Mouse (Mus musculus) lung, postnatal 0 days (tissue): ENCODE measurements around the gene Ankrd49. TPM values are rescaled to one million over a fixed set of nuclear protein-coding genes. Genes with fewer than 3 reads are reported as not detected.
A peak's percentile ranks its signal among the peaks of the same experiment; 100 is the strongest.

ENCODE experiments used
- ATAC-seq: fragments of 200-750 bp; cut with Nextera tagmentation; 2 replicates; pipeline ENCODE4 v1.8.0; 2017; ENCODE audit warnings: moderate library complexity
- DNase-seq: peaks from one replicate; pipeline ENCODE4 v3.0.0-alpha.2; 2016; ENCODE audit warnings: low spot score
- H3K27ac ChIP-seq: fragments of 300-500 bp; sonication (generic); 2 replicates; pipeline ENCODE4 v1.5.1; 2014; ENCODE audit warnings: antibody characterized with exemption, mild to moderate bottlenecking, low read length, mixed read lengths
- H3K27me3 ChIP-seq: fragments of 300-500 bp; sonication (generic); replicated peaks from 2 replicates; pipeline ENCODE4 v1.6.1; 2014; ENCODE audit warnings: low read length, mixed read lengths; ENCODE audit not compliant: insufficient read depth
- H3K36me3 ChIP-seq: fragments of 300-500 bp; sonication (generic); 2 replicates; pipeline ENCODE4 v1.6.1; 2014; ENCODE audit warnings: low read length, mixed read lengths; ENCODE audit not compliant: insufficient read depth
- H3K4me1 ChIP-seq: fragments of 300-500 bp; sonication (generic); 2 replicates; pipeline ENCODE4 v1.6.1; 2014; ENCODE audit warnings: antibody characterized with exemption, low read depth, low read length, mixed read lengths; ENCODE audit not compliant: insufficient read depth
- H3K4me2 ChIP-seq: fragments of 300-500 bp; sonication (generic); replicated peaks from 2 replicates; pipeline ENCODE4 v1.6.1; 2014; ENCODE audit warnings: low read depth, mild to moderate bottlenecking, low read length, moderate library complexity, mixed read lengths
- H3K4me3 ChIP-seq: fragments of 300-500 bp; sonication (generic); 2 replicates; pipeline ENCODE4 v1.5.1; 2014; ENCODE audit warnings: low read depth, low read length
- H3K9ac ChIP-seq: fragments of 300-500 bp; sonication (generic); replicated peaks from 2 replicates; pipeline ENCODE4 v1.6.1; 2014; ENCODE audit warnings: low read depth, mild to moderate bottlenecking
- H3K9me3 ChIP-seq: fragments of 300-500 bp; sonication (generic); 2 replicates; pipeline ENCODE4 v1.6.1; 2016; ENCODE audit warnings: low read length, mixed read lengths
- CTCF ChIP-seq: IDR thresholded peaks from 2 replicates; pipeline ENCODE4 v1.5.1; 2016; ENCODE audit warnings: antibody characterized with exemption, mild to moderate bottlenecking
- EP300 ChIP-seq: IDR thresholded peaks from 2 replicates; pipeline ENCODE4 v1.6.1; 2016; ENCODE audit warnings: antibody characterized with exemption, mild to moderate bottlenecking, control low read depth
- whole genome bisulfite sequencing: fragments of 180-500 bp; shearing (Covaris S2); extraction: QIAGEN DNeasy Blood & Tissue Kit; methylation state at CpG from one replicate; pipeline ENCODE4 v1.1.7; 2014; 5-methylcytosine and 5-hydroxymethylcytosine counted together
- polyA plus RNA-seq: library from polyadenylated mRNA; unstranded; fragments of >200 nt; fragmentation: Nextera tagmentation; extraction: Ambion mirVana; gene quantifications from 2 replicates; pipeline ENCODE4 v1.2.1, GENCODE M21; 2015

Gene Ankrd49
- polyA plus RNA-seq, 1 experiment from 2014 or later, result 19.7 TPM

DNA sequence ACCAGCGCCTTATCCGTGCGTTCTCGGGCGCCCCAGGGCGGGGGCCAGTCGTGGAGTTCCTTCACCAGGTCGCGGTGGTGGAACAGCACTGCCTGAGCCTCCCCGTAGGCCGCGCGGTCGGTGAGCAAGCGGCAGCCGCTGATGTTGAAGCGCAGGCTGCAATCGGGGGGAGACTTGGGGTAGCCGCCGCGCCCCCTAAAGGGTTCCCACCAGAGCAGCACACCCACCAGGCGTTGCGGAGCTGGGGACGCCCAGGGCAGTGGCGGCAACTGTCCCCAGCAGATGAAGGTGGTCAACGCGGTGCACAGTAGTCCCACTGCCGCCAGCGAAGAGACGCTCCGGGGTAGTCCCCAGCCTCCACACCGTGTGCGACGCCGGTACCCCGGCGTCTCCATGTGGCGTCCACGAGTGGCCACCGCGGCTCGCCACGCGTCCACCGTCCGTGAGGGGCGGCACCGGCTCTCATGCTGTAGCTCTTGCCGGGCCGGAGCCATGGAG is 33.1 kb downstream of the Ankrd49 start:
- no peaks in the 10 kb centered on the region for H3K36me3 ChIP-seq
- H3K9me3 ChIP-seq, result no peaks in the 10 kb centered on the region
- WGBS, result 2% methylated on average over 44 of the region's 50 CpGs
- peak overlapping the region; percentile 85 for H3K27ac ChIP-seq
- H3K4me1 ChIP-seq, result peaks cover 8% of the 10 kb centered on the region; the same call in 1 of the 2 replicates
- ATAC-seq (peak; percentile 44), DNase-seq (no peak)
- peak overlapping the region; percentile 43 for H3K4me3 ChIP-seq
- peak overlapping the region; percentile 93 for H3K4me2 ChIP-seq
- TF ChIP-seq EP300, result no peak
- TF ChIP-seq CTCF, result no peak
- no peaks in the 10 kb centered on the region for H3K27me3 ChIP-seq
- peak overlapping the region; percentile 39 for H3K9ac ChIP-seq

DNA sequence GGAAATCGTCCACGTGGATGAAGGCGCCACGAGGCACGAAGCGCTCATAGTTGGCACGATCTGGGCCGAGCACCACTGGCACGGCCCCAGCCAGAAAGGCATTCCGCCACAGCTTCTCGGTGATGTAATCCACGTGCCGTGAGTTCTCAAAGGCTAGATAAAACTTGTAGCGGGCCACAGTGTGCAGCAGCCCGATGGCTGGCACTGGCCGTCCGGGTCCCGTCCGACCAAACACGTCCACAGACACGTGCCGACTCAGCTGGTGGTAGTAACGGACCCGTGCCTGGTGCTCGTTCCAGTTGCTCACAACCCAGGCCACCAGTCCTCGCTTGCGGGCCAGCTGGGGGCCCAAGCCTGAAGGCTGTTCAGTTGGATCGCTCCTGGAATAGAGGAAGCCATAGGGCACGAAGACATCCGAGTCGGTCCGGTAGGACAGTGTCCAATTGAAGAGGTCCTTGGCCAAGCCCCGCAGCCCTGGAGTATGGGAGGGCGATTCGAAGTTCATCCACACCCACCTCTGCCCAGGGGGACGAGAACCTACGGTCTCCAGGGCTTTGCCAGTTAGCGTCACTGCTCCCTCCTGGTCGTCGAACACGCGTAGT is 33.7 kb downstream of the Ankrd49 start:
- 0 out of 2 replicates have a peak overlapping the region, but pooled peaks have one; percentile 85 for H3K27ac ChIP-seq
- 58% methylated on average over 42 of the region's 42 CpGs for WGBS
- peaks cover 8% of the 10 kb centered on the region; the same call in 1 of the 2 replicates for H3K4me1 ChIP-seq
- H3K4me2 ChIP-seq, result peak overlapping the region; percentile 93
- no peak for DNase-seq
- 0 out of 2 replicates have a peak, but pooled peaks have one; percentile 7 for ATAC-seq
- H3K4me3 ChIP-seq, result peak overlapping the region; percentile 43
- TF ChIP-seq CTCF (no peak), EP300 (no peak)
- H3K27me3 ChIP-seq, result no peaks in the 10 kb centered on the region
- H3K36me3 ChIP-seq, result no peaks in the 10 kb centered on the region
- no peaks in the 10 kb centered on the region for H3K9me3 ChIP-seq
- peak overlapping the region; percentile 39 for H3K9ac ChIP-seq

DNA sequence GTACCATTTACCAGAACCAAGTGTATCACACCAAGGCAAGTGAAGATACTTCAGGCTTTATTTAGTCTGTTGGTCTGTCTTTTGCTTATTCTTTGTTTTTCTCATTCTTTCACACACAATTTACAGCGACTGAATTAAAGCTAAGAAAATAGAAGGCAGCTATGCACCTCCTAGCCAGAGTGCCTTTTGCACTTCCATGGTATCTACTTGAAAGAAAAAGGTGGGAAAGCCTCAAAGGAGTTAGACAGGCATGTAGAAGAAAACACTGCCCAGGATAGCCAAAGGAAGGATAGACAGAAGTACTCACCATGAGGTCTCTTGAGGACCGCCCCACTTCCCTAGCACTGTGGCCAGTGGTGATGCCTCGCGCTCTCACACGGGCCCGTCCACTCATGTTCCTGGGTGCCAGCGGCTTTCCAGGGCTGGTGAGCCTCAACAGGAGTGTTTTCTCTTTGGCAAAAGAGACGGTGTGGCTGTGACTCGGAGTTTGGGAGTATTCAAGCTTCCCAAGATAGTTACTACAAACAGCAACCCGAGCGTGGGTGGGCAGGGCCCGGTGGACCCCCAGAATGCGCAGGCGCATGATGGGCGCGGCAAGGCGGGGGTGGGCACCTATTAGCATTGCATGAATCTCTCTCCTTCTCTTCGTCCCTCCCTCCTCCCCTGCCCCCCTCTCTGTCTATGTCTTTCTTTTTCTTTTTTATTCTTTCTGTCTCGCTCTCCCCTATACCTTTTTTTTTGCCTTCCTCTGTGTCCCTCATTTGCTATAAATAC is 44.3 kb downstream of the Ankrd49 start, which contains the start of gene Piwil4:
Gene Piwil4, minus strand, starts transcription at position 583 of the 774 bp plus-strand sequence.
- no peak within 1 kb of the TSS for H3K27ac ChIP-seq
- H3K4me1 ChIP-seq, result no peaks in the 10 kb centered on the region
- DNase-seq (no peak), ATAC-seq (no peak)
- no peak within 1 kb of the TSS for H3K4me3 ChIP-seq
- TF ChIP-seq CTCF (no peak), EP300 (no peak)
- H3K4me2 ChIP-seq, result no peak within 1 kb of the TSS
- no peaks in the 10 kb centered on the region for H3K36me3 ChIP-seq
- H3K9me3 ChIP-seq, result no peaks in the 10 kb centered on the region
- WGBS, result 84% methylated on average over 19 of the region's 19 CpGs
- H3K9ac ChIP-seq, result no peak within 1 kb of the TSS
- no peaks in the 10 kb centered on the region for H3K27me3 ChIP-seq

DNA sequence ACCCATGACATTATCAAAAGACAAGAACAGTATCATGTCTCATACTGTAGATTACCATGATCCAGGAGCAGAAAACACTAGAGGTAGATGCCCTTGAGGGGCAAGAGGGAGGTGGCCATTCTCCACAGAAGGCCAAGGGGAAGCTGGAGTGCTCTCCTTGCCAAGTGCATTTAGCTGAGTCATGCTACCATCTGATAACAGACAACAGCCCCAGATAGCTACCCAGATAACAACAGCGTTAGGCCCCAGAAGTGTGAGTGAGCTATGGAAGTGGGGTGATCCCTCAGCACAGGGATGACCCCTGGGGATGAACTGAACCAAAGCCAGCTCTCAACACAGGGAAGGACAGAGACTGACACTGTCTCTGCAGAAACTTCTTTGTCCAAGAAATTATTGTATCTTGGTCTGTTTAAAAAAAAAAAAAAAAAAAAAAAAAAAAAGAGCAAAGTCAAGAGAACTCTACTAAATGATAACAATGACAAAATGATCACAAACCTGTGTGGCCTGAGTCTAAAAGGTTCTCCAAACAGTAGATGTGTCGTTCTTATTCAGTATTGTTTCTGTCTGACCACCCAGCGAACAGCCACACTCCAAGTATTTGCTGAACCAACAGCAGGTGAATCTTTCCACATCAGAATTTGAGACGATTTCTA is 45.0 kb downstream of the Ankrd49 start:
- no peak for TF ChIP-seq CTCF
- H3K4me2 ChIP-seq, result no peak overlapping the region
- peak; percentile 36 for DNase-seq

DNA sequence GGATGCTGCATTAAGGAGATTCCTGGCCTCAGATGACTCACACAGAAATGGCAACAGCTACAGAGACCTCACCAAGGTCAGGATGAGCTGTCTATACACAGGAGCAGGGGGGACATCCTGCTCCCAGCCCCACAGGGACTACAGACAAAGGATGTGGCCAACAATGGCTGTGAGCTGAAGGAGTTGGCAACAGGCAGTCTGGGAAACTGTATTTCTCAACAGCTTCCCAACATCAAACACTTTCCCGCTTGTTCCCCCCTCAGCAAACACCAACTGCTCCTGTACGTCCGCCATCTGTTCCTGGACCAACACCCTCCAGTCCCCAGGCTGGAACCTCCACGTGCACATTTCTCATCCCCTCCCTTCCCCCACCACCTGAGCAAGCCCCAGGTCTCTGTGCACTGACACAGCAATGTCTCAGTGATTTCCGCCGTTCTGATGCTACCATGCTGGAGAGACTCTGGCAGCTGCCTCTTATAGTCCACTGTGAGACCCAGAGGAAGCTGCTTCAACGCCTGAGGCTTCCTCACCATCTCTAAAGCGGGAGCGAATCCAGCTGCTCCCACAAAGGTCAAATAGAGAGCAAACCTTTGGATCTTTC is 53.6 kb downstream of the Ankrd49 start:
- H3K27me3 ChIP-seq, result no peaks in the 10 kb centered on the region
- no peak overlapping the region for H3K9ac ChIP-seq
- H3K36me3 ChIP-seq, result no peaks in the 10 kb centered on the region
- H3K4me1 ChIP-seq, result peaks cover 3% of the 10 kb centered on the region; the same call in 1 of the 2 replicates
- no peak for TF ChIP-seq CTCF
- no peak; the same call in 1 of the 2 replicates for TF ChIP-seq EP300
- H3K9me3 ChIP-seq, result no peaks in the 10 kb centered on the region
- DNase-seq (peak; percentile 74), ATAC-seq (peak; percentile 58)
- WGBS, result 15% methylated on average over 9 of the region's 9 CpGs
- H3K4me3 ChIP-seq, result no peak overlapping the region
- no peak overlapping the region for H3K4me2 ChIP-seq
- no peak overlapping the region for H3K27ac ChIP-seq

More for the DNA sequence above, 45.0 kb downstream of the Ankrd49 start:
- Histone ChIP-seq H3K27ac (no peak overlapping the region), H3K9ac (no peak overlapping the region), H3K27me3 (no peaks in the 10 kb centered on the region), H3K4me1 (no peaks in the 10 kb centered on the region), H3K36me3 (no peaks in the 10 kb centered on the region), H3K9me3 (no peaks in the 10 kb centered on the region), H3K4me3 (no peak overlapping the region)
- 49% methylated on average over 4 of the region's 4 CpGs for WGBS
- ATAC-seq, result peak; percentile 42

Other genes with a start within 250 kb of the Ankrd49 start
- gene Amotl1, start 139.8 kb downstream of the Ankrd49 start, polyA plus RNA-seq, result 12.9 and 14.3 TPM in 2 replicates
- 9.1 and 9.8 TPM in 2 replicates for gene Piwil4, start 44.1 kb downstream of the Ankrd49 start, polyA plus RNA-seq
- 6.1 and 7.8 TPM in 2 replicates for gene Fut4, start 32.5 kb downstream of the Ankrd49 start, polyA plus RNA-seq
- gene 1700012B09Rik, start 13.8 kb downstream of the Ankrd49 start, polyA plus RNA-seq, result 11.9 and 12.5 TPM in 2 replicates
- gene Mre11a, start 202 bp downstream of the Ankrd49 start, polyA plus RNA-seq, result 4.7 and 8.1 TPM in 2 replicates
- gene Gpr83, start 75.4 kb upstream of the Ankrd49 start, polyA plus RNA-seq, result 0.05 TPM in 1 of 2 replicates, not detected in the other
- 0.23 TPM in 1 of 2 replicates, not detected in the other for gene Izumo1r, start 119.1 kb upstream of the Ankrd49 start, polyA plus RNA-seq